Mouse (Mus musculus): ENCODE measurements around the gene Hdgfl2.

- TF ChIP-seq CTCF (IDR thresholded peaks at IDR 0.05; ENCODE audit: low read depth) = no peak
- no peak for TF ChIP-seq EP300 (optimal IDR thresholded peaks at IDR 0.05)
Observed at GRCm38 (mm10) chr17:56038583-56039261, 40.7 kb upstream of the Hdgfl2 start.

Measured in stomach, postnatal 0 days (tissue).